In genomic region chr4:10872685-10873539, GRCm38 (mm10) we compare ENCODE assay signal across 8 mouse cellular contexts. TPM values are rescaled to one million over a fixed set of nuclear protein-coding genes. Genes with fewer than 3 reads are reported as not detected.
A peak's percentile ranks its signal among the peaks of the same experiment; 100 is the strongest.
DNase-seq lines count a peak whose midpoint lies in the region; ATAC-seq and TF ChIP-seq lines count a peak whose summit lies in the region.

No protein-coding gene starts in this region.

- H3K9me3 ChIP-seq in lung, embryonic 15.5 days: no peaks in the 10 kb centered on the region
- H3K9me3 ChIP-seq in heart, embryonic 14.5 days (ENCODE audit: control insufficient read depth, low read length): no peaks in the 10 kb centered on the region
- no peaks in the 10 kb centered on the region for H3K9me3 ChIP-seq in liver, postnatal 0 days (ENCODE audit: low read length)

- no peak for DNase-seq in lung, postnatal 4 days
- DNase-seq in liver, postnatal 0 days: no peak
- no peak for DNase-seq in urinary bladder, adult 2 months (ENCODE audit: low spot score)
- no peak for DNase-seq in urinary bladder, postnatal 4 days (ENCODE audit: low spot score in 2 of 2)
- no peak for DNase-seq in thymus, postnatal 36 days

- peaks cover 10% of the 10 kb centered on the region for H3K4me1 ChIP-seq in lung, embryonic 15.5 days
- peaks cover 3% of the 10 kb centered on the region; the same call in 1 of the 2 replicates for H3K4me1 ChIP-seq in brown adipose tissue, adult 24 weeks (ENCODE audit: control insufficient read depth, insufficient read depth, insufficient read length, low read length)
- peaks cover 2 to 6% of the 10 kb centered on the region in 2 experiments; a peak in 3 of 4 replicates for H3K4me1 ChIP-seq in heart, embryonic 14.5 days (ENCODE audit: control insufficient read depth in 2 of 2, insufficient read depth in 2 of 2, low read length in 2 of 2)
- peaks cover 7% of the 10 kb centered on the region for H3K4me1 ChIP-seq in liver, postnatal 0 days (ENCODE audit: insufficient read depth)

- H3K4me3 ChIP-seq in lung, embryonic 15.5 days: peak overlapping the region; percentile 97
- peak overlapping the region; percentile 96 for H3K4me3 ChIP-seq in brown adipose tissue, adult 24 weeks (ENCODE audit: insufficient read depth, low read depth, low read length)
- peak overlapping the region; percentile 90 to 91; a peak in 3 of 4 replicates for H3K4me3 ChIP-seq in heart, embryonic 14.5 days (ENCODE audit: control insufficient read depth in 1 of 2, insufficient read depth in 1 of 2, low read depth in 1 of 2, low read length in 2 of 2)
- H3K4me3 ChIP-seq in liver, postnatal 0 days (ENCODE audit: low read depth, low read length): peak overlapping the region; percentile 95

- TF ChIP-seq CTCF in liver, postnatal 0 days (IDR thresholded peaks at IDR 0.05; ENCODE audit: low read depth): no peak

- 24% methylated on average over 16 of the region's 16 CpGs for WGBS in lung, embryonic 15.5 days
- 34% methylated on average over 16 of the region's 16 CpGs for WGBS in heart, embryonic 14.5 days
- 23% methylated on average over 16 of the region's 16 CpGs for WGBS in liver, postnatal 0 days (ENCODE audit: insufficient replicate concordance)

- peak overlapping the region; percentile 99 for H3K27ac ChIP-seq in lung, embryonic 15.5 days
- no peak overlapping the region for H3K27ac ChIP-seq in brown adipose tissue, adult 24 weeks (replicated peaks; ENCODE audit: low read depth, low read length)
- peak overlapping the region in 1 of 2 experiments; percentile 98; a peak in 1 of 4 replicates for H3K27ac ChIP-seq in heart, embryonic 14.5 days (replicated peaks in 1 of 2; ENCODE audit: control insufficient read depth in 1 of 2, insufficient read depth in 1 of 2, low read depth in 2 of 2, low read length in 2 of 2)
- H3K27ac ChIP-seq in liver, postnatal 0 days (ENCODE audit: low read depth): no peak overlapping the region

- peak overlapping the region; percentile 89 for H3K9ac ChIP-seq in lung, embryonic 15.5 days
- peak overlapping the region; percentile 90 for H3K9ac ChIP-seq in heart, embryonic 14.5 days (ENCODE audit: low read length)
- peak overlapping the region; percentile 94 for H3K9ac ChIP-seq in liver, postnatal 0 days (replicated peaks)

- H3K4me2 ChIP-seq in lung, embryonic 15.5 days: peak overlapping the region; percentile 73
- H3K4me2 ChIP-seq in heart, embryonic 14.5 days (ENCODE audit: low read length): peak overlapping the region; percentile 68
- H3K4me2 ChIP-seq in liver, postnatal 0 days (ENCODE audit: low read depth, low read length): peak overlapping the region; percentile 82

- ATAC-seq in lung, embryonic 15.5 days (ENCODE audit: borderline replicate concordance, extremely low read depth, low FRiP score, low TSS enrichment): no peak
- ATAC-seq in heart, embryonic 14.5 days (ENCODE audit: insufficient number of reproducible peaks, insufficient read depth, low FRiP score, low read depth): no peak
- no peak for ATAC-seq in liver, postnatal 0 days

- H3K36me3 ChIP-seq in lung, embryonic 15.5 days: no peaks in the 10 kb centered on the region
- no peaks in the 10 kb centered on the region for H3K36me3 ChIP-seq in heart, embryonic 14.5 days (ENCODE audit: control insufficient read depth, insufficient read depth, low read length)
- no peaks in the 10 kb centered on the region for H3K36me3 ChIP-seq in liver, postnatal 0 days (replicated peaks; ENCODE audit: insufficient read depth, low read length)

- H3K27me3 ChIP-seq in lung, embryonic 15.5 days: no peaks in the 10 kb centered on the region
- no peaks in the 10 kb centered on the region for H3K27me3 ChIP-seq in heart, embryonic 14.5 days (ENCODE audit: control insufficient read depth, insufficient read depth, low read length)
- H3K27me3 ChIP-seq in liver, postnatal 0 days (ENCODE audit: insufficient read depth, low read length): no peaks in the 10 kb centered on the region

- no peak for TF ChIP-seq EP300 in liver, postnatal 0 days (IDR thresholded peaks at IDR 0.05; ENCODE audit: low read depth)

RNA-seq across cellular contexts. Expression of gene 2610301B20Rik, which starts 1.4 kb away (rescaled TPM):
- polyA plus RNA-seq in lung, embryonic 15.5 days (2015; fragmentation: Nextera tagmentation; extraction: Ambion mirVana): 28.4 and 28.8 TPM in 2 replicates
- 8.7 and 11.6 TPM in 2 replicates for polyA plus RNA-seq in brown adipose tissue, adult 24 weeks (2012; ENCODE audit: insufficient read depth, insufficient read length, missing spikeins)
- polyA plus RNA-seq in heart, embryonic 14.5 days (2014; fragmentation: Nextera tagmentation; extraction: Ambion mirVana): 24.6 and 24.7 TPM in 2 replicates
- 5.9 and 6.1 TPM in 2 replicates for polyA plus RNA-seq in liver, postnatal 0 days (2015; fragmentation: Nextera tagmentation; extraction: Ambion mirVana)
- polyA plus RNA-seq in urinary bladder, adult 2 months (2012; rRNA removed): 20.0 and 20.9 TPM in 2 replicates
